In genomic region chr3:108401692-108402527, GRCm38 (mm10) we compare ENCODE assay signal across 8 mouse cellular contexts. TPM values are rescaled to one million over a fixed set of nuclear protein-coding genes. Genes with fewer than 3 reads are reported as not detected.
DNase-seq lines count a peak whose midpoint lies in the region.

No protein-coding gene starts in this region.

- intact Hi-C loops in left cerebral cortex, postnatal 14 days (cut with DNase I): loop anchor here (5.0 kb wide), 2 partner anchors 40 to 160 kb away; partner anchors contain the start of gene Tmem167b

- DNase-seq in adipocyte (ENCODE audit: low spot score): peak; percentile 86
- DNase-seq in embryo, embryonic 10 days (ENCODE audit: low spot score): peak; percentile 92
- peak; percentile 89 for DNase-seq in gastrocnemius, postnatal 10 days
- peak; percentile 94 for DNase-seq in induced T-regulatory cell, adult 2 months (ENCODE audit: low read depth)
- DNase-seq in left cerebral cortex, postnatal 14 days (ENCODE audit: low spot score in 2 of 2): peak; percentile 80 to 89
- peak; percentile 94 for DNase-seq in mesoderm, embryonic 11.5 days (ENCODE audit: low read depth, low spot score)
- peak; percentile 78 for DNase-seq in right cerebral cortex, postnatal 25 days
- DNase-seq in urinary bladder, postnatal 36 days (ENCODE audit: low spot score in 2 of 2): peak; percentile 80 to 91

RNA-seq across cellular contexts. Expression of gene Celsr2, which starts 13.4 kb away (rescaled TPM):
- total RNA-seq in gastrocnemius, postnatal 10 days (2021): 1 to 10 TPM; 2.9 to 4.3 TPM
- 100 to 1,000 TPM; 182 to 194 TPM for total RNA-seq in left cerebral cortex, postnatal 14 days (2021)

RNA-seq across cellular contexts. Expression of gene Psrc1, which starts 18.3 kb away (rescaled TPM):
- total RNA-seq in gastrocnemius, postnatal 10 days (2021): 1 to 10 TPM; 2.3 to 3.0 TPM
- total RNA-seq in left cerebral cortex, postnatal 14 days (2021): 10 to 100 TPM; 14.7 to 15.8 TPM

RNA-seq across cellular contexts. Expression of gene Mybphl, which starts 37.2 kb away (rescaled TPM):
- total RNA-seq in gastrocnemius, postnatal 10 days (2021): not detected
- under 1 TPM in 1 of 2 experiments, not detected in 1; 0.55 TPM for total RNA-seq in left cerebral cortex, postnatal 14 days (2021)

RNA-seq across cellular contexts. Expression of gene Sars, which starts 43.1 kb away (rescaled TPM):
- total RNA-seq in gastrocnemius, postnatal 10 days (2021): 100 to 1,000 TPM; 109 to 111 TPM
- total RNA-seq in left cerebral cortex, postnatal 14 days (2021): 100 to 1,000 TPM; 198 to 206 TPM

Comparison
In these comparisons a context has a peak if more than half of its experiments do, and no peak if none do; other contexts are left out.
1. Peak in every context shown above with its lines: DNase-seq.
2. RNA of gene Celsr2, which starts 13.4 kb away (total RNA-seq): 182 to 194 TPM in left cerebral cortex, postnatal 14 days; 2.9 to 4.3 TPM in gastrocnemius, postnatal 10 days; every median in the first group is over 10 times any median in the second.